Mouse (Mus musculus): ENCODE results near the gene Tnni3k.

DNA sequence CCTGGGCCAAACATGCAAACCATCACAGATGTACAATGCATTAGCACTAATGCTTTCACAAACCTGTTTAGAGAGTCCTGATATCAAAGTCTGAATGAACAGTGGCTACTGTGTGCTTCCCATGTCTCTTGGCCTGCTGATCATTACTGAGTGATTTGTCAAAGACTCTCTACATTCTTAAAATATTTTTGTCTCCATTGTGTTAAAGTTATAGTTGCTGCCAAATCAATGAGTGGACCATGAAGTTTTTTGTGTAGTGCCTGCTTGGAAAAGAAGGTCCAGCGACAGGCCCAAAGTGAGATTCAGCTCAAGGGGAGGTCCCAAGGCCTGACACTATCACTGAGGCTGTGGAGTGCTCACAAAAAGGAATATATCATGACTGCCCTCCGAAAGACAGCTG, 283.6 kb downstream of the Tnni3k start:
- TF ChIP-seq CTCF (IDR thresholded peaks at IDR 0.05; ENCODE audit: extremely low read depth, insufficient read depth, insufficient read length, insufficient replicate concordance) (no peak), POLR2A (IDR thresholded peaks at IDR 0.05; ENCODE audit: low read depth, low read length) (no peak)

All from spleen, adult 2 months (tissue).